Mouse (Mus musculus) fibroblast of lung, adult 2 months (primary cell): Measurements from ENCODE around the gene Ninj2.
A peak's percentile ranks its signal among the peaks of the same experiment; 100 is the strongest.

Experiments used
- DNase-seq: peaks from one replicate; pipeline ENCODE4 v3.0.0-alpha.2; 2011; ENCODE audit warnings: low read depth

Gene Ninj2

GRCm38 (mm10) chr6:120094091-120094776, 1.1 kb downstream of the Ninj2 start:
- DNase-seq = no peak

GRCm38 (mm10) chr6:120095096-120095495, 1.9 kb downstream of the Ninj2 start:
- no peak for DNase-seq

- DNase-seq = no peak
Observed at GRCm38 (mm10) chr6:120095501-120095900, 2.4 kb downstream of the Ninj2 start.

- no peak for DNase-seq
Observed at GRCm38 (mm10) chr6:120099392-120099791, 6.2 kb downstream of the Ninj2 start.

GRCm38 (mm10) chr6:120101221-120101620, 8.1 kb downstream of the Ninj2 start:
- DNase-seq = no peak

GRCm38 (mm10) chr6:120101996-120102395, 8.8 kb downstream of the Ninj2 start:
- no peak for DNase-seq

GRCm38 (mm10) chr6:120103104-120103503, 10.0 kb downstream of the Ninj2 start:
- DNase-seq = no peak

GRCm38 (mm10) chr6:120105055-120105454, 11.9 kb downstream of the Ninj2 start:
- DNase-seq = no peak

GRCm38 (mm10) chr6:120107586-120107985, 14.4 kb downstream of the Ninj2 start:
- no peak for DNase-seq

GRCm38 (mm10) chr6:120108061-120108460, 14.9 kb downstream of the Ninj2 start:
- no peak for DNase-seq

- peak; percentile 67 for DNase-seq
Observed at GRCm38 (mm10) chr6:120109173-120109572, 16.0 kb downstream of the Ninj2 start.

GRCm38 (mm10) chr6:120109932-120110331, 16.8 kb downstream of the Ninj2 start:
- DNase-seq = no peak

- DNase-seq = no peak
Observed at GRCm38 (mm10) chr6:120110738-120111409, 17.7 kb downstream of the Ninj2 start.

GRCm38 (mm10) chr6:120111410-120111783, 18.2 kb downstream of the Ninj2 start:
- DNase-seq = no peak

GRCm38 (mm10) chr6:120111984-120112803, 19.0 kb downstream of the Ninj2 start:
- no peak for DNase-seq

- no peak for DNase-seq
Observed at GRCm38 (mm10) chr6:120113856-120114255, 20.7 kb downstream of the Ninj2 start.

- no peak for DNase-seq
Observed at GRCm38 (mm10) chr6:120114271-120114670, 21.1 kb downstream of the Ninj2 start.

- peak; percentile 70 for DNase-seq
Observed at GRCm38 (mm10) chr6:120114698-120115097, 21.5 kb downstream of the Ninj2 start.

GRCm38 (mm10) chr6:120115443-120115842, 22.3 kb downstream of the Ninj2 start:
- DNase-seq = no peak

GRCm38 (mm10) chr6:120119824-120120223, 26.7 kb downstream of the Ninj2 start:
- no peak for DNase-seq

- DNase-seq = no peak
Observed at GRCm38 (mm10) chr6:120124688-120125087, 31.5 kb downstream of the Ninj2 start.

GRCm38 (mm10) chr6:120126456-120126855, 33.3 kb downstream of the Ninj2 start:
- no peak for DNase-seq

- no peak for DNase-seq
Observed at GRCm38 (mm10) chr6:120127321-120127720, 34.2 kb downstream of the Ninj2 start.
